Mouse (Mus musculus) ES-Bruce4 (cell line): ENCODE results near the gene Pbx1. TPM values are rescaled to one million over a fixed set of nuclear protein-coding genes. Genes with fewer than 3 reads are reported as not detected.

ENCODE experiments used
- H3K27ac ChIP-seq: 2 replicates; pipeline ENCODE4 v1.5.1; 2012; ENCODE audit warnings: low read length, inconsistent platforms; ENCODE audit not compliant: insufficient read depth
- H3K27me3 ChIP-seq: 2 replicates; pipeline ENCODE4 v1.6.1; 2012; ENCODE audit warnings: mild to moderate bottlenecking, low read length, inconsistent platforms; ENCODE audit not compliant: control insufficient read depth, poor library complexity, insufficient read depth, severe bottlenecking
- H3K36me3 ChIP-seq: 2 replicates; pipeline ENCODE4 v1.6.1; 2012; ENCODE audit warnings: inconsistent platforms, mild to moderate bottlenecking, low read length, moderate library complexity; ENCODE audit not compliant: control insufficient read depth, poor library complexity, insufficient read depth, severe bottlenecking
- H3K4me1 ChIP-seq: one replicate; pipeline ENCODE4 v1.8.1; 2011; ENCODE audit warnings: low read length; ENCODE audit not compliant: control insufficient read depth, insufficient read depth
- H3K4me3 ChIP-seq: 2 replicates; pipeline ENCODE4 v1.5.1; 2011; ENCODE audit warnings: low read depth, mild to moderate bottlenecking, low read length
- H3K9ac ChIP-seq: 2 replicates; pipeline ENCODE4 v1.6.1; 2012; ENCODE audit warnings: low read depth, mild to moderate bottlenecking, inconsistent platforms; ENCODE audit not compliant: poor library complexity, severe bottlenecking
- H3K9me3 ChIP-seq: replicated peaks from 2 replicates; pipeline ENCODE4 v1.6.1; 2012; ENCODE audit warnings: mild to moderate bottlenecking, low read length, inconsistent platforms; ENCODE audit not compliant: control insufficient read depth, poor library complexity, insufficient read depth, severe bottlenecking
- CTCF ChIP-seq: IDR thresholded peaks from one replicate; pipeline ENCODE4 v1.8.1; 2011; ENCODE audit warnings: low read depth, low read length
- EP300 ChIP-seq: IDR thresholded peaks from 2 replicates; pipeline ENCODE4 v1.6.1; 2011; ENCODE audit warnings: low read depth, low read length; ENCODE audit not compliant: insufficient read depth
- POLR2A ChIP-seq: IDR thresholded peaks from one replicate; pipeline ENCODE4 v1.8.1; 2011; ENCODE audit warnings: low read length; ENCODE audit not compliant: insufficient read depth
- polyA plus RNA-seq: library from polyadenylated mRNA; stranded (reverse); fragments of >200 nt; gene quantifications from 2 replicates; pipeline ENCODE4 v1.2.4, GENCODE M21; 2011; ENCODE audit warnings: low read depth; ENCODE audit not compliant: missing spikeins, insufficient read depth, insufficient read length

The Pbx1 gene
- polyA plus RNA-seq, 1 experiment = 28.0 TPM

- H3K4me1 ChIP-seq = no peaks in the 10 kb centered on the region
- TF ChIP-seq CTCF = no peak
- TF ChIP-seq EP300 = no peak
- no peak for TF ChIP-seq POLR2A
- no peak overlapping the region for H3K4me3 ChIP-seq
- no peak overlapping the region for H3K9ac ChIP-seq
- H3K9me3 ChIP-seq = no peaks in the 10 kb centered on the region
- no peaks in the 10 kb centered on the region for H3K36me3 ChIP-seq
- H3K27ac ChIP-seq = no peak overlapping the region
- H3K27me3 ChIP-seq = no peaks in the 10 kb centered on the region
Observed at GRCm38 (mm10) chr1:168418903-168419302, 13.2 kb downstream of the Pbx1 start.

- no peaks in the 10 kb centered on the region for H3K9me3 ChIP-seq
- no peaks in the 10 kb centered on the region for H3K36me3 ChIP-seq
- no peak overlapping the region for H3K4me3 ChIP-seq
- H3K27ac ChIP-seq = no peak overlapping the region
- H3K27me3 ChIP-seq = no peaks in the 10 kb centered on the region
- TF ChIP-seq CTCF (no peak), EP300 (no peak), POLR2A (no peak)
- no peaks in the 10 kb centered on the region for H3K4me1 ChIP-seq
- no peak overlapping the region for H3K9ac ChIP-seq
Observed at GRCm38 (mm10) chr1:168417626-168418025, 14.4 kb downstream of the Pbx1 start.

GRCm38 (mm10) chr1:168416729-168417437 is 15.2 kb downstream of the Pbx1 start:
- Histone ChIP-seq H3K4me3 (no peak overlapping the region), H3K4me1 (no peaks in the 10 kb centered on the region), H3K9ac (no peak overlapping the region), H3K27me3 (no peaks in the 10 kb centered on the region), H3K9me3 (no peaks in the 10 kb centered on the region; the same call in 1 of the 2 replicates), H3K36me3 (no peaks in the 10 kb centered on the region), H3K27ac (no peak overlapping the region)
- TF ChIP-seq POLR2A = no peak
- TF ChIP-seq EP300 = no peak
- no peak for TF ChIP-seq CTCF

- no peak overlapping the region for H3K4me3 ChIP-seq
- peak overlapping the region; percentile 25 for H3K27ac ChIP-seq
- H3K27me3 ChIP-seq = no peaks in the 10 kb centered on the region
- H3K9me3 ChIP-seq = peaks cover 2% of the 10 kb centered on the region; the same call in 1 of the 2 replicates
- no peak overlapping the region for H3K9ac ChIP-seq
- no peaks in the 10 kb centered on the region for H3K36me3 ChIP-seq
- no peak for TF ChIP-seq EP300
- TF ChIP-seq CTCF = no peak
- no peak for TF ChIP-seq POLR2A
- peaks cover 3% of the 10 kb centered on the region for H3K4me1 ChIP-seq
Observed at GRCm38 (mm10) chr1:168410611-168411010, 21.5 kb downstream of the Pbx1 start.

GRCm38 (mm10) chr1:168410054-168410453 is 22.0 kb downstream of the Pbx1 start:
- H3K36me3 ChIP-seq = no peaks in the 10 kb centered on the region

GRCm38 (mm10) chr1:168408757-168409156 is 23.3 kb downstream of the Pbx1 start:
- Histone ChIP-seq H3K27ac (no peak overlapping the region), H3K9ac (no peak overlapping the region), H3K4me3 (no peak overlapping the region), H3K36me3 (no peaks in the 10 kb centered on the region), H3K9me3 (peaks cover 2% of the 10 kb centered on the region; the same call in 1 of the 2 replicates), H3K4me1 (peaks cover 4% of the 10 kb centered on the region), H3K27me3 (no peaks in the 10 kb centered on the region)
- TF ChIP-seq POLR2A = no peak

More at GRCm38 (mm10) chr1:168410054-168410453, 22.0 kb downstream of the Pbx1 start:
- no peak overlapping the region for H3K27ac ChIP-seq
- H3K27me3 ChIP-seq = no peaks in the 10 kb centered on the region
- H3K9ac ChIP-seq = no peak overlapping the region
- H3K4me1 ChIP-seq = peaks cover 3% of the 10 kb centered on the region
- H3K9me3 ChIP-seq = peaks cover 2% of the 10 kb centered on the region; the same call in 1 of the 2 replicates
- H3K4me3 ChIP-seq = no peak overlapping the region
- no peak for TF ChIP-seq CTCF
- no peak for TF ChIP-seq EP300
- TF ChIP-seq POLR2A = no peak
